Mouse (Mus musculus): Measurements from ENCODE around the gene Hdgfl2. TPM values are rescaled to one million over a fixed set of nuclear protein-coding genes. Genes with fewer than 3 reads are reported as not detected.

Gene Hdgfl2
- polyA plus RNA-seq (2012; rRNA removed) (82.3 and 118 TPM in 2 replicates), polyA plus RNA-seq (2014; fragmentation: Nextera tagmentation; extraction: Ambion mirVana) (84.9 and 104 TPM in 2 replicates)

DNA sequence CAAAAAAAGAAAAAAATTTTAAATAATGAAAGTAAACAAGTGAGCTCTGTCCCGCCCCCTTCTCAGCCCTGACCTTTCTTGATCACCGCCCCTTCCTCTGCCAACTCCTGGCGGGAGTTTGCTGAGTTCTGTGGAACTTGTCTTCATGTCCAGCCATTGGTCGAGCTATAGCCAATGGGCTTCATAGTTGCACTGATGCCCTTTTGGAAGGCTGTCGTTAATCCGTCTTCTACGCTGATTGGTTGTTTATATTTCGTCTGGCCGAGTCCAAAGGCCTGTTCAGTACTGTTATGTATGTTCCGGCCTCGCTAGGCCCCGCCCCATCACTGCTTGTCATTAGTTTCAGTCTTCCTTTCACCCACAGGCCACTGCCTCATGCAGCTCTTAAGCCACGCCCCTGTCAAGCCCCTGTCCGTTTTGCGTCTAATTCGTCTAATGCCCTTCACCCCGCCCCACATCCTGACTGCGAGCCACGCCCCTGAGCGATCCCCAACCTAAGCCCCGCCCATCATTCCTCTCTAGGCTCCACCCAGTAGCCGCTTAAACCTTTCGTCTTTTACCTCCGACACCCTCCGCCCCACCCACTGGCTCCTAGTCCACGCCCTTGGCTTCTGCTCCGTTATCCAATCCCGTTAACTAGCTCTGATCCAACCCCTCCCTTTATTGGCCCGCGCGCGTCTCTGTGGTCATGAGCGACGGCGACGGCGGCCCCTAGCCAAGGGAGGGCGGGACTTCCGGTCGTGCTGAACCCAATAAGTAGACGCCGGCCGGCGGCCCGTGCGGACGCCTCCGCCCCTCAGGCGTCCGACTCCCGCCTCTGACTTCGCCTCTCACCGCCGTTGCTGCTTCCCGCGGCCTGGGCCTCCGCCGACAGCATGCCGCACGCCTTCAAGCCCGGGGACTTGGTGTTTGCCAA, at the start of gene Hdgfl2:
Hdgfl2 (plus strand) TSS at position 755 of the 916 bp plus-strand sequence.
- H3K4me1 ChIP-seq (ENCODE audit: control insufficient read depth, insufficient read depth, low read length) = peaks cover 26% of the 10 kb centered on the region
- H3K9me3 ChIP-seq (ENCODE audit: control insufficient read depth, low read length) = no peaks in the 10 kb centered on the region
- peaks cover 22% of the 10 kb centered on the region for H3K36me3 ChIP-seq (ENCODE audit: control insufficient read depth, insufficient read depth, low read length)
- peak; percentile 93 for ATAC-seq (ENCODE audit: low FRiP score, low read depth)
- peak; percentile 75; the same call in 1 of the 2 replicates for TF ChIP-seq POLR2A (IDR thresholded peaks at IDR 0.05; ENCODE audit: borderline replicate concordance, extremely low read depth, insufficient read depth, insufficient read length)
- DNase-seq (ENCODE audit: low spot score) = peak; percentile 100
- peak within 1 kb of the TSS; percentile 74 for H3K9ac ChIP-seq (ENCODE audit: low read depth, low read length, severe bottlenecking)
- WGBS = under 1% methylated on average over 61 of the region's 61 CpGs
- no peaks in the 10 kb centered on the region for H3K27me3 ChIP-seq (ENCODE audit: control insufficient read depth, insufficient read depth, low read length)
- peak within 1 kb of the TSS; percentile 48; the same call in 1 of the 2 replicates for H3K27ac ChIP-seq (replicated peaks; ENCODE audit: low read depth, low read length)
- peak within 1 kb of the TSS; percentile 85 for H3K4me2 ChIP-seq (replicated peaks; ENCODE audit: low read depth, low read length, severe bottlenecking)
- H3K4me3 ChIP-seq (replicated peaks; ENCODE audit: low read length) = peak within 1 kb of the TSS; percentile 92

DNA sequence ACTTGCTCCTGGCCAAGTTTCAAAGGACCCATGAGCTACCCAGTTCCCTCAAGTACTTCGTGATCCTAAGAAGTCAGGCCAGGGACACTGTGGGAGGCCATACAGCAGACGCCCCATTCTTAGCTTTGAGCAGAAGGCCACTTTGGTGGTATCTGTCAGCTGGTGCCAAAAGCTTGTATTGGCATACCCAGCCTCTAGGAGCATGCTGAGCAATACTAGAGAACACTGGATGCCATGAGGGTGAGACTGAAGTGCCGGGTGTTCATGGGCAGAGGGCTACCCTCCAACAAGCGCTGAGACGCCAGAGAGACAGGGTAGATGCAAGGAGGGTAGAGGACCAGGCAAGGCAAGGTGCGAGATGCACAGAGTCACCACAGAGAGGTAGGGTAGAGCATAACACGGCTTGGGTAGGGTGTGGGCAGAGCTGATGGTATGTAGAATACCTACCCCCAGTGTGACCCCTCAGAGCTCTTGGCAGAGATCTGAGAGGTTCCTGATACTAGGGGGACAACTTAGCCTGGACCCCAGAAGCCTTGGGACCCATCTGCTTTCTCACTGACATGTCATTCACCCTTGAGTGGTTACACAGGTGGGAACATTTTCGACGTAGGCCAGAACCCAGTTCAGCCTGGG, 49.1 kb upstream of the Hdgfl2 start:
- Histone ChIP-seq H3K27ac (replicated peaks; ENCODE audit: low read depth, low read length) (no peak overlapping the region), H3K27me3 (ENCODE audit: control insufficient read depth, insufficient read depth, low read length) (no peaks in the 10 kb centered on the region), H3K36me3 (ENCODE audit: control insufficient read depth, insufficient read depth, low read length) (peaks cover 59% of the 10 kb centered on the region), H3K9ac (ENCODE audit: low read depth, low read length, severe bottlenecking) (no peak overlapping the region), H3K4me3 (replicated peaks; ENCODE audit: low read length) (no peak overlapping the region), H3K4me2 (replicated peaks; ENCODE audit: low read depth, low read length, severe bottlenecking) (no peak overlapping the region), H3K9me3 (ENCODE audit: control insufficient read depth, low read length) (no peaks in the 10 kb centered on the region), H3K4me1 (ENCODE audit: control insufficient read depth, insufficient read depth, low read length) (peaks cover 12% of the 10 kb centered on the region)
- DNase-seq (ENCODE audit: low spot score) (no peak), ATAC-seq (ENCODE audit: low FRiP score, low read depth) (no peak)
- WGBS = 88% methylated on average over 9 of the region's 9 CpGs
- TF ChIP-seq POLR2A (IDR thresholded peaks at IDR 0.05; ENCODE audit: borderline replicate concordance, extremely low read depth, insufficient read depth, insufficient read length) = no peak

GRCm38 (mm10) chr17:56030919-56031318, 48.5 kb upstream of the Hdgfl2 start:
- Histone ChIP-seq H3K27ac (replicated peaks; ENCODE audit: low read depth, low read length) (no peak overlapping the region), H3K4me1 (ENCODE audit: control insufficient read depth, insufficient read depth, low read length) (peaks cover 14% of the 10 kb centered on the region), H3K4me3 (replicated peaks; ENCODE audit: low read length) (no peak overlapping the region), H3K36me3 (ENCODE audit: control insufficient read depth, insufficient read depth, low read length) (peaks cover 58% of the 10 kb centered on the region), H3K9ac (ENCODE audit: low read depth, low read length, severe bottlenecking) (no peak overlapping the region), H3K9me3 (ENCODE audit: control insufficient read depth, low read length) (no peaks in the 10 kb centered on the region), H3K4me2 (replicated peaks; ENCODE audit: low read depth, low read length, severe bottlenecking) (no peak overlapping the region), H3K27me3 (ENCODE audit: control insufficient read depth, insufficient read depth, low read length) (no peaks in the 10 kb centered on the region)
- ATAC-seq (ENCODE audit: low FRiP score, low read depth) (no peak), DNase-seq (ENCODE audit: low spot score) (no peak)
- 72% methylated on average over 5 of the region's 5 CpGs for WGBS
- no peak for TF ChIP-seq POLR2A (IDR thresholded peaks at IDR 0.05; ENCODE audit: borderline replicate concordance, extremely low read depth, insufficient read depth, insufficient read length)

DNA sequence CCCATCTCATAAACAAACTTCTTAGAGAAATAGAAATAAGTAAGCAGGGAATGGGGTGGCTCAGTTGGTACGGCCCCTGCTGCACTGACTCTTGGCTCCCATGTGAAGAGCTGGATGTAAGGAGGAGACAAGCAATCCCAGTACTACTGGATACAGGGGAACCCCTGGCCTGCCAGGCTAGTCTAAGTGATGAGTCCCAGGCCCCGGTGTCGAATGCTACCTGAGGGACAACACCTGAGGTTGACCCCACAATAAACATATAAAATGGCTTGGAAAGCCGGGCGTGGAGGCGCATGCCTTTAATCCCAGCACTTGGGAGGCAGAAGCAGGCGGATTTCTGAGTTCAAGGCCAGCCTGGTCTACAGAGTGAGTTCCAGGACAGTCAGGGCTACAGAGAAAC, 48.0 kb upstream of the Hdgfl2 start:
- H3K4me1 ChIP-seq (ENCODE audit: control insufficient read depth, insufficient read depth, low read length) = peaks cover 14% of the 10 kb centered on the region

GRCm38 (mm10) chr17:56032127-56032733, 47.2 kb upstream of the Hdgfl2 start:
- Histone ChIP-seq H3K27me3 (ENCODE audit: control insufficient read depth, insufficient read depth, low read length) (no peaks in the 10 kb centered on the region), H3K27ac (replicated peaks; ENCODE audit: low read depth, low read length) (no peak overlapping the region), H3K4me3 (replicated peaks; ENCODE audit: low read length) (no peak overlapping the region), H3K9ac (ENCODE audit: low read depth, low read length, severe bottlenecking) (no peak overlapping the region), H3K4me2 (replicated peaks; ENCODE audit: low read depth, low read length, severe bottlenecking) (no peak overlapping the region), H3K9me3 (ENCODE audit: control insufficient read depth, low read length) (no peaks in the 10 kb centered on the region), H3K36me3 (ENCODE audit: control insufficient read depth, insufficient read depth, low read length) (peaks cover 54% of the 10 kb centered on the region), H3K4me1 (ENCODE audit: control insufficient read depth, insufficient read depth, low read length) (peaks cover 14% of the 10 kb centered on the region)
- DNase-seq (ENCODE audit: low spot score) (no peak), ATAC-seq (ENCODE audit: low FRiP score, low read depth) (no peak)
- no peak for TF ChIP-seq POLR2A (IDR thresholded peaks at IDR 0.05; ENCODE audit: borderline replicate concordance, extremely low read depth, insufficient read depth, insufficient read length)
- WGBS = 83% methylated on average over 6 of the region's 6 CpGs

More for the DNA sequence above, 48.0 kb upstream of the Hdgfl2 start:
- 95% methylated on average over 7 of the region's 7 CpGs for WGBS
- H3K27me3 ChIP-seq (ENCODE audit: control insufficient read depth, insufficient read depth, low read length) = no peaks in the 10 kb centered on the region
- no peak overlapping the region for H3K27ac ChIP-seq (replicated peaks; ENCODE audit: low read depth, low read length)
- ATAC-seq (ENCODE audit: low FRiP score, low read depth) (no peak), DNase-seq (ENCODE audit: low spot score) (no peak)
- no peak overlapping the region for H3K9ac ChIP-seq (ENCODE audit: low read depth, low read length, severe bottlenecking)
- no peak for TF ChIP-seq POLR2A (IDR thresholded peaks at IDR 0.05; ENCODE audit: borderline replicate concordance, extremely low read depth, insufficient read depth, insufficient read length)
- peaks cover 54% of the 10 kb centered on the region for H3K36me3 ChIP-seq (ENCODE audit: control insufficient read depth, insufficient read depth, low read length)
- no peaks in the 10 kb centered on the region for H3K9me3 ChIP-seq (ENCODE audit: control insufficient read depth, low read length)
- no peak overlapping the region for H3K4me2 ChIP-seq (replicated peaks; ENCODE audit: low read depth, low read length, severe bottlenecking)
- H3K4me3 ChIP-seq (replicated peaks; ENCODE audit: low read length) = no peak overlapping the region

Measured in limb, embryonic 14.5 days (tissue).